Mouse (Mus musculus): Measurements from ENCODE around the gene Gm2042. TPM values are rescaled to one million over a fixed set of nuclear protein-coding genes. Genes with fewer than 3 reads are reported as not detected.
"Not testable (repeated sequence)": the region's sequence is repeated elsewhere in the genome, so short reads cannot be mapped to it uniquely, and the experiment has no call there.

Gm2042 gene
- not detected in 2 replicates for polyA plus RNA-seq (2016; fragmentation: Nextera tagmentation; extraction: Ambion mirVana)

DNA sequence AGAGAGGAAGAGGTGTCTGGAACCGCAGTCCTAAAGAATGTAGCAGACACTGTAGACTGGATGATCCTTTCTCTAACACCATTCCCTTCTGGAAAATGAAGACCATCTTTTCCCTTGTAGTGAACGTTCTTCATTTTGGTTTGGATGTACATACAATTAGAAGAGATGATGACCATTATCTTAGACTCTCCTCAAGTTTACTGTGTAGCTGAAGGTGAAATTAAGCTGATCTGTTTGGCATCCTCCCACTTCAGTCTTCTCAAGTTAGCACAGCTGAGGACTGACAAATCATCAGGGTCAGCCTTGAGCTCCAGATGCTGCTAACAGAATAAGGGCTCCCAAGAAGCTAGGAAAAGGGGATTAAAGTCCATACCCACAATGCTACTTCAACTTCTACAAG is at the start of gene Gm2042:
Gene Gm2042, plus strand, starts transcription at position 301 of the 400 bp plus-strand sequence.
- ATAC-seq (ENCODE audit: low FRiP score); H3K4me2 ChIP-seq; H3K4me1 ChIP-seq; H3K4me3 ChIP-seq (replicated peaks); H3K9ac ChIP-seq; H3K9me3 ChIP-seq; H3K27ac ChIP-seq; H3K36me3 ChIP-seq (replicated peaks); H3K27me3 ChIP-seq: not testable (repeated sequence)
- WGBS, result 81% methylated on average over 2 of the region's 2 CpGs

DNA sequence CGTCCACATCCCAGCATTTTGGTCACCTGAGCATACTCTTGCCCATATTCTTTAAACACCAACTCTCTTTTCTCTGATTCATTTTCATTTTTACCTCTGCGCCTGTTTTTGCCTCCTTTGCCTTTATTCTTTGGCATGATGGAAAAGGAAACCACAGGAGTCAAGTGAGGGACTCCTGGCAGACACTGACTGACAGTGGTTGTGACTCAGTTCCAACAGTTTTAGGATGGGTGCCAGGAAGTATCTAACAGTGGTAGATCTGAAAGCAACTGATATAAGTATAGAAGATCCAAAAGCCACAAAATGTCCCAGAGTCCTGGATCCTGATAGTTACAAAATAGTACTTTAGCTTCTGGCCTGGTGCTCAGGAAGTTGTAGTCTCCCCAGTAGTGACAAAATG is 34.2 kb upstream of the Gm2042 start, which contains the start of gene Gm2035:
Gene Gm2035, minus strand, starts transcription at position 137 of the 400 bp plus-strand sequence.
- H3K4me3 ChIP-seq (replicated peaks); H3K36me3 ChIP-seq (replicated peaks); H3K9me3 ChIP-seq; H3K27ac ChIP-seq; H3K4me2 ChIP-seq; H3K9ac ChIP-seq; H3K4me1 ChIP-seq; H3K27me3 ChIP-seq; ATAC-seq (ENCODE audit: low FRiP score): not testable (repeated sequence)
- 86% methylated on average over 2 of the region's 2 CpGs for WGBS

GRCm38 (mm10) chr12:87984000-87984399 is 30.1 kb downstream of the Gm2042 start:
- not testable (repeated sequence) for ATAC-seq (ENCODE audit: low FRiP score); H3K27me3 ChIP-seq; H3K36me3 ChIP-seq (replicated peaks); H3K9ac ChIP-seq; H3K4me3 ChIP-seq (replicated peaks); H3K4me2 ChIP-seq; H3K9me3 ChIP-seq; H3K27ac ChIP-seq; H3K4me1 ChIP-seq

DNA sequence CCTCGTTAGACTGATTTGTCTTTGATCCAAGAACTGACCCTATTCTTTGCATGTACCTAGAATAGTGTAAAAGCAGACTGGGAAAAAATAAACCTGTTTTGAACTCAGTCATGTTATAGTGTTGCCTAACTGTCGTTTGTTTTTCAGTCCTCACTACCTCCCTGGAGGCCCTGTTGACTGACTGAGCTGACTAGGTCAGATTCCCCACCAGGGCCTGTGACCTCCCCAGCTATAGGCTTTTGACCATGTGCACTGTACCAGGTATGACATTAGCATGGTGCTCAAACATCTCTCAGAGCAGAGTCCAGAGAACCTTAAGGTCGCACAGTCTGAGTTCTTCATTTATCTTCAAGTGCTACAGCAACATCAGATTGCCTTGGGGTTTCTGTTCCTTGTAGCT is 50.2 kb downstream of the Gm2042 start:
- H3K4me3 ChIP-seq (replicated peaks); H3K9ac ChIP-seq; ATAC-seq (ENCODE audit: low FRiP score); H3K4me1 ChIP-seq; H3K27me3 ChIP-seq; H3K4me2 ChIP-seq; H3K9me3 ChIP-seq; H3K36me3 ChIP-seq (replicated peaks); H3K27ac ChIP-seq: not testable (repeated sequence)
- 79% methylated on average over 3 of the region's 3 CpGs for WGBS

Other genes starting within 250 kb of the Gm2042 start
- not detected in 2 replicates for gene Gm21319, start 178.3 kb upstream of the Gm2042 start, polyA plus RNA-seq (2016; fragmentation: Nextera tagmentation; extraction: Ambion mirVana)
- not detected in 2 replicates for gene Gm21936, start 158.6 kb upstream of the Gm2042 start, polyA plus RNA-seq (2016; fragmentation: Nextera tagmentation; extraction: Ambion mirVana)
- gene BB287469, start 137.5 kb upstream of the Gm2042 start, polyA plus RNA-seq (2016; fragmentation: Nextera tagmentation; extraction: Ambion mirVana), result not detected in 2 replicates
- gene Gm2001, start 111.7 kb upstream of the Gm2042 start, polyA plus RNA-seq (2016; fragmentation: Nextera tagmentation; extraction: Ambion mirVana), result not detected in 2 replicates
- gene Gm2016, start 80.0 kb upstream of the Gm2042 start, polyA plus RNA-seq (2016; fragmentation: Nextera tagmentation; extraction: Ambion mirVana), result not detected in 2 replicates
- not detected in 2 replicates for gene Gm2022, start 58.7 kb upstream of the Gm2042 start, polyA plus RNA-seq (2016; fragmentation: Nextera tagmentation; extraction: Ambion mirVana)
- not detected in 2 replicates for gene Gm2035, start 34.2 kb upstream of the Gm2042 start, polyA plus RNA-seq (2016; fragmentation: Nextera tagmentation; extraction: Ambion mirVana)
- not detected in 2 replicates for gene Gm2075, start 57.8 kb downstream of the Gm2042 start, polyA plus RNA-seq (2016; fragmentation: Nextera tagmentation; extraction: Ambion mirVana)
- not detected in 2 replicates for gene Gm6803, start 64.7 kb downstream of the Gm2042 start, polyA plus RNA-seq (2016; fragmentation: Nextera tagmentation; extraction: Ambion mirVana)
- not detected in 2 replicates for gene Gm2056, start 72.9 kb downstream of the Gm2042 start, polyA plus RNA-seq (2016; fragmentation: Nextera tagmentation; extraction: Ambion mirVana)
- not detected in 2 replicates for gene Gm16368, start 129.6 kb downstream of the Gm2042 start, polyA plus RNA-seq (2016; fragmentation: Nextera tagmentation; extraction: Ambion mirVana)
- not detected in 2 replicates for gene Gm10436, start 228.0 kb downstream of the Gm2042 start, polyA plus RNA-seq (2016; fragmentation: Nextera tagmentation; extraction: Ambion mirVana)

Measured in forebrain, embryonic 12.5 days (tissue).